Mouse (Mus musculus) cerebellum, adult 9-11 months (tissue): ENCODE measurements at regions not wholly inside any gene's neighbourhood (a gene's known extent, or its start where the extent isn't known, plus 50 kb on each side); places are given as distances from the start of the nearest gene placed in this dataset.
"Not testable (repeated sequence)": the region's sequence is repeated elsewhere in the genome, so short reads cannot be mapped to it uniquely, and the experiment has no call there.

Experiments
- DNase-seq: peaks from one replicate; pipeline ENCODE4 v3.0.0; 2022

DNA sequence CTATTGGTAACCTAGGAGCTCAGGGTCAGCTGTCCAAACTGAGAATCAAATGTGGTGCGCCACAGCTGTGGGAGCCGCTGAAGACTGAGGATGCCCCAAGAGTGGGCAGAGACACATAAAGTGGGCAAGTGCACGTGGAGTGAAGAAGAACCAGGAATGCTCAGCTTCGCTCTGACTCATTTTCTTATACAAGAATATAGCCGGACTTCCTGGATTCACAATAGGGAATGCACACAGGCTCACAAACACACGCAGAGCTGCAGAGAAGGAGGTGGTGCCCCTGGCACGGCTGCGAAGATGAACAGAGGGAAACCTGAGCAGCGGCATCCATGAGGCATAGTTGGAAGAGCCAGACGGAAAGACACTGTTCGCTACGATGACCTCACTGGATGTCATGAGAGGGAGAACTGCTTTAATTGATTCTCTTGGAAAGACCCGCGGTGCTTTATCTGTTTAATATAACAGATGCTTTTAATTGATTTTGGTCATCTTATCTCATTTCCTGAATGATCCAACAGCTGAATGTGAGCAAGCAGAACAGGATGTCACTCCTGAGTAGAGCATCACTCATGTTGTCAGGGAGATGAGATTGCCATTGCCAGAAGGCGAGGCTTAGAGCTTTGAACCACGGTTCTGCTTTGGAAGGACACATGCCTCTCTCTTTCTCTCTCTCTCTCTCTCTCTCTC, 143.3 kb downstream of the Enc1 start:
- no peak for DNase-seq

DNA sequence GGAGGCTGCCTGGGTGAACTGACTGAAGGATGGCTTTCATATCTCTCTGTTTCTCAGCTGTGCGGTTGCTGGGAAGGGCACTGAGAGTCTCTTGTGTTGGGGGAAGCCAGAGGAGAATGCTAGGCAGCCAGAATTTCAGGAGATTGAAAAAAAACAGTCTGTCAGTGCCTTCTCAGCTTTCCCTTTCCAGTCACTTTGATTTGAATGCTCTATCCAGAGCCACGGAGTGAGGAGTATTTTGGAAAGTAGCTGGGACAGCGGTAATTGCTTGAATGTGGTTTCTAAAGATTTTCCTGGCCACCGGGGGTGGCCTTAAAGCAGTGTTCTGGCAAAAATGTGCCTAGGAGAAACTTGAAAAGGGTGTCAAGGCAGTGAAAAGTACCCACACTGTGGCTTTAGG, 142.4 kb downstream of the Enc1 start:
- no peak for DNase-seq

DNA sequence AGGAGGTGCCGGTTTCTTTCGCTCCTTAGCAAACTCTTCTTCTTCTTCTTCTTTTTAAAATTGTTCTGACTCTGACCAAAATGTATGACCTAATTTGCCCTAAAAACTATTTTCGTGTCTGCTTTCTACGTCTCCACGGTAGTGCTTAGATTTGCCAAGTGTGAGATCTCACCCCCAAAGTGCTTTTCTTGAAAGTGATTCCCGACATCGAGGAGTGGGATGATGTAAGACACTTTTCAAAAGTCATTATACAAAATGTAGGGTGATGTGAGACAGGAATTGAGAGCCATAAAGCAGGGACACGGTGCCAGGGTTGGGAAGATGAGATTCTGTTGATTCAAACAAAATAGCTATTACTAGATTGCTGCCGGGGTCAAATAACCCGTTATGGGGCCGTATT, 139.5 kb downstream of the Enc1 start:
- no peak for DNase-seq

DNA sequence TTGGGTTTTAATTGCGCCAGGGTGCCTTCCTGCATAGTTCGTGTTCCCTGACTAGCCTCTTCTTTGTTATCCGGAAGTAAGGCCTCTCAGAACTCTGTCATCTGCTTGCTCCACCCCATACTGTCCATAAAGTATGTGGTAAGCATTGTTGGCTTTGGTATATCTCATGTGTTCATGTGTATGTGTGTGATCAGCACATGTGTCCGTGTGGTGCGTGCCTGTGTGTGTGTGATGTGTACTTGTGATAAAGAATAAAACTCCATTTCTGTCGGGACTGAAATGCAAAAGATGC, 135.3 kb downstream of the Enc1 start:
- DNase-seq: no peak

DNA sequence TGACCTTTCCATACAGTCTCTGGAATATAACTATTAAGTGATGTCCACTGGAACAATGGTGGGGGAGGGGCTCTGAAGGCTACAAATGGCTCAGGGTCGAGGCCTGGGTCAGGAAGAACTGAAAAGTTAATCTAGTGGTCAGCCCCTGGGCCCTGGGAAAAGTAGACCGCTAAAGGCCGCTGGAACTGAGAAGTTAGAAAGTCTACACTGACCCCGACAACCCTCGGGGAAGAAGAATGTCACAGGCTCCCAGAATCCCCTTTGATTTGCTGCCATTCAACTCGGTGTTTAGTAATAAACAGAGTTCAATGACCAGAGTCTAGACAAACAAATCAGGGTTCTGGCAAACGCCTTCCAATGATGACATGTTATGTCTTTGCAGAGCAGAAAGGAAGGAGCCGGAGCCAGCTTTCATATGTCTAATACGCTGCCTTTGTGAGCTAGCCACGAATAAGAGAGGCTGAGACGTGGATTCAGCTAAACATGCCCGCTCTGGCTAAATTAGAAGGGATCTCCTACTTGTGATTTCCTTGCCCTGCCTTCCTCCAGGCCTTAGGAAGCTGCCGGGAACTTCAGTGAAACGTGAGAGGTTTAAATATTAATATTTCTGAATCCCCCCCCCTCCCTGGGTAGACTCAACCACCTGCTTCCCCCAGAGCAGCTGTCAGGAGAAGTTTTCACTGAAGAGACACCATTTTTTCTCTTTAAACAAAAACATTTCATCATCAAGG, 134.8 kb downstream of the Enc1 start:
- no peak for DNase-seq

DNA sequence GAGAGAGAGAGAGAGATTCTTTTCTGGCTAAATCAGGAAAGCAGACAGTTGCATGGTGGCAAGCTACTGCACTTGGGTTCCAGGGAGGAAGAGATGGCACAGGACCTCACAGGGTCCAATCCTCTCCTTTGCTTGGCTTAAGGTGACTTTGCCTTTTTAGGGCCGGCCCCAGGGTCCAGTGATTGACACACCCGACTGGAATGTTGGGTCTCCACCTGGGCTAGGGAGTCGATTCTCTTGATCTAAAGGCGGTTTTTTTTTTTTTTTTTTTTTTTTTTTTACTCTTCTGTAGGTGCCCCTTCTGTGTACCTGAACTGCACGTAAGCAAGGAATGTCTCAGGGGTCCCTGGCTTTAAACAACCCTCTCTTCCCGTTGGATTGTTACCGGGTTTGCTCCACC, 131.4 kb downstream of the Enc1 start:
- DNase-seq: no peak

DNA sequence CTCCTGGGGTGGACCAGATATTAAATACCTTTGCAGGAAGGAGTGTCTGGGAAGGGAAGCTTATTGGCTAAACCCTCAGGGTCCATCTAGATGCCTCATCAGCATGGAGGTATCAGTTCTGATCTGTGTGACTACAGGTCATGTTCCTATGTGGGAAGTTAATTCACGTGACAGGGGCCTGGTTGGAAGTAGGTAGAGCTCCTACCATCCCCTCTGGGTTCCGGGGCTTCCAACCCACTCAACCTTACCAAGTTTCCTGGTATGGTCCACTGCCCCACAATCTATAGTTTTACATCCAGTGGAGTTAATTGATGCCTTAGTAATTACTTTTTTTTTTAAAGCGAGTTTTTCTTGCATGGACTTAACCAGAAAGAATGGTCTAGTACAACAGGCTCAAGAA, 130.3 kb downstream of the Enc1 start:
- no peak for DNase-seq

DNA sequence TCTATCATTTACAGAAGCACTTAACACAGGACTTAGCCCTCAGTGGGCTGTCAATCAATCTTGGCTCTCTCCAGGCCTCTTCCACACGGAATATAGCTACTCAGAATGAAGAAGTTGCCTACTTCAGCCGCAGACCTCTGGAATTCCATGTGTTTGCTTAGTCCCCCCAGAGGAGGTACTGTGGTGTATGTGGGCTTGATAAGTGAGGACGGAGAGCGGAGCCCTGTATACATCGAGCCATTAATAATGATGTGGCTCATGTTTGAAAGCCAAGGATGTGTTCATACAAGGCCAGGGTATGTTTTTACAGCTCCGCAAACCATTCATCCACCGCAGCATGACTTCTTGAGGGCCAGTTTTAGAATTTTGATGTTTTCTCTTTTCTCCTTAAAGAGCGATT, 125.8 kb downstream of the Enc1 start:
- no peak for DNase-seq

DNA sequence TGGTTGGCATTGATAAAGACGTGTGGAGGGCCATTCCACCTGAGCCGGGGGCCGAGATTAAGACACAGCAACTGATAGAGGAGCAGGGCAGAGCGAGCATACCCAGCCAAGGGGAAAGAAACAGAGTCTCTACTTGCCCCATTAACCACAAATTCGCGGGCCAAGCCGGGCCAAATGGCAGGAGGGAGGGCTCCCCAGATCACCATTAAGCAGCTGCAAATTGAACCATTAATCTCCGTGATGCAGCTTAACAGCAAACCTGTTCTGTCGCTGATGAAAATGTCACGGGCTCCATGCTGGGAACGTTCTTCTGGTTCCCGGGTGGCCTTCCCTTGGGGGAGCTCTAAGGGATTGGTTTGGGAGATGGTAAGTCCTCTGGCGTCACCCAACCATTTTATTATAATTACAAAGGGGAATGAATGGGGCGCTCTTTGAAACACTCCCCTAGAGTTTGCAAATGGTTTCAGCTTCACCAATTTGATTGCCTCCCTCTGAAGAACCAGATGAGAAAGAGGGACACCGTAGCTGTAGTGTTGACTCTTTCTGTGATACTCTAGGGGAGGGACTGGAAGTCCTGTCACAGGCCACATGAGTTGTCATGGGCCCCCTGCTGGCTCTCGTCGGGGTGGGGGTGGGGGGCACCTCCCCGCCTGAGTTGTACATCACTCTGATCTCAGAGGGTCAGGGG, 124.8 kb downstream of the Enc1 start:
- no peak for DNase-seq

DNA sequence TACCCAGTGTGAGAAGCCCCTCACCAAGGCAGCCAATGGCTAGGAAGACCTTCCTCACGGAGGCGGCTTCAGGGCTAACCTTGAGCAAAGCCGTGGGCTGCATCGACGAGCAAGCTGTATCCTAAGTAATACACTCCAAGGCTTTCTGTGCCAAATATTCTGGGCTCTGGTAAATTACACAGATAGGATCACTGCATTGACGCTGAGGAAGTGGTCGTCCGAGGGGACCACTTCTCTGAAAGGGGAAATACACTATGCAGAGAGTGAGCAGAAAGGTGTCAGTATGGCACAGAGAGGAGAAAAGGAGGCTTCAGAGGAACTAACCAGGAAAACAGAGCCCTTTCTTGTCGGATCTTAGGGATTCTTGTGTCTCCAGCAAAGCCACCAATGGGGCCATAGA, 124.1 kb downstream of the Enc1 start:
- DNase-seq: no peak

DNA sequence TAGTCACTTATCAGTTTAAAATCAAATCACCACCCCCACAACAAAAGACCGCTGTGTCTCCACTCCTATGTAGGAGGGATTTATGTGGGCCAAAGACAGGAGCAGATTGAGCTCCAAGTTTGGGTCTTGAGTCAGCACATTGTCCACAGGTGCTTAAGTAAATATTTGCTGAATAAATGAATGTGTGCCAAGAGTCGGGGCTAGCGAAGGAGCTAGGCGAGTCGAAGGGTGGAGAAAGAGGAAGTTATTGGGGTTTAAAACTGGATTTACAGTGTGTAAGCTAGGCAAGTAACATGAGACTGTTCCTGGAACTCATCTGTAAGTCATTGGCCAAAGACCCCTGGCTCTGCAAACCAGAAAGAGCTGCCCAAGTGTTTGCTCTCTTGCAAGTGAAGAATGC, 122.9 kb downstream of the Enc1 start:
- no peak for DNase-seq

DNA sequence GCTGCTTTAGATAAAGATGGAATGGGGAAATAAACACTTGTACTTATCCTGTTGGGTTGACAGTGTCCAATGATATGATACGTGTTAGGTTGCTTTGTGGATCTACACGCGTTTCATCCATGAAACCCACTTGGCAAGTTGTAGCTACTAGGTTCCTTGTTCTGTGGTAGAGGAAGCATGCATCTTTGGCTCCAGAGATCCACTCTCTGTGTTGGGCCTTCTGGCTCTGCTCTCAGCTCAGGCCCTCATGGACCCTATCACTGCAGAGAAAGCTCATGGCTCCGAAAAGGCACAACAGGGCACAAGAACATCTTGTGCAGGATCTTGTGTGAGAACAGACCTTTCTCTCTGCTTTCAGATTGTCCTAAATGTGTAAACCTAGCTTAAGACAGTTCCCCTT, 122.3 kb downstream of the Enc1 start:
- DNase-seq: no peak

DNA sequence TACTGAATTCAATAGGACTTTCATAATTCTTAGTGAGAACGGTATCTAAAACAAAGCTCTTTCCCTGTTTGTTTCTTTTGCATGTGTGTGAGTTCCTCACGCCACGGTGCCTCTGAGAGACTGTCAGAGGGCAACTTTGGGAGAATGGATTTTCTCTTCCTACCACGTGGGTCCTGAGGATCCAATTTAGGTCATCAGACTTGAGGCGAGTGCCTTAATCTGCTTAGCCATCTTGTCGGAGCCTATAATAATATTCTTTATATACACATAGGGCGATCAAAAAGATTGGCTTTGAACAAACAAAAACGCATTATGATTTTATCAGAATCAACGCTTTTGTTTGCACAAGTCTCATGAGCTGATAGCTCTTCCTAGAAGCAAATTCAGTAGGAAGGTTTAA, 119.6 kb downstream of the Enc1 start:
- DNase-seq: no peak

DNA sequence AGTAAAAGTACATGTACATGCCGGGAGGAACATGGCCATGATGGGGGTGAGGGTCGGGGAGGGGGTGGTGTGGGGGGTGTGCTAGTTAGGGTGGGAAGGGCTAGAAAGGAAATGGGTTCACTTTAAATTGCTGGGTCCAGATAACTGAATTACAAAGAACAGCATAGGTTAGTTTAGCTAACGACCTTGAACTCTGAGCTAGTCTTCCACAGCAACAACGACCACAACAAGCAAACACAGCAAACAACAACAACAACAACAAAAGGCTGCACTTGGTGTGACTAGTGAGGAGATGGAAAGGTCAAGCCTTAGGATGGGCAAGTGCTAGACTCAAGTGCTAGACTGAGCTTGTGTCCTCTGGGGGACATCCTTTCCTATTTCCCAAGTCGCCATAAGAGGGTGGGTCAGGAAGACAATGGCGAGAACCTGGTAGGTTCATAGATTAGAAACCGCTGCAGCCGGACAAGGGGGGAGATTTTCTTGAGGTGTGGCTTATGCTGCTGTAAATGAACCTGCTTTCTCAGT, 117.9 kb downstream of the Enc1 start:
- no peak for DNase-seq

DNA sequence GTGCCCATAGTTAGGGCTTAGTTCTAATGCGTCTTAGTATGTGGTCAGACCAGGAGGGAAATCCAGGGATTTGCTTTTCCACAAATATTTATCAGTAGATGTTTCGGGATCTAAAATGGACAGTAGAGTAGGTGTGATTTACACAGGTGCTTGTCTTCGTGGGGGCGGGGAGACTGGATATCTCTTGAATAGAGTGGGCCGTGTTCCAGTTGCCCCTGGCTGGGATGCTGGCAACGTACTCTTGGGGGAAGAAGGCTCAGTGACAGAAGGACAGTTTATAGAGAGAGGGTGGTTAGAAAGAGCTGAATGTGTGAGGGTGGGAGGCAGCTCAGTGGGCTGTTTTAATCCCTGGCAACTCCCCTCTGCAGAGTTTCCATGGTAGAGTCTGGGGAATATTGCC, 117.4 kb downstream of the Enc1 start:
- no peak for DNase-seq

DNA sequence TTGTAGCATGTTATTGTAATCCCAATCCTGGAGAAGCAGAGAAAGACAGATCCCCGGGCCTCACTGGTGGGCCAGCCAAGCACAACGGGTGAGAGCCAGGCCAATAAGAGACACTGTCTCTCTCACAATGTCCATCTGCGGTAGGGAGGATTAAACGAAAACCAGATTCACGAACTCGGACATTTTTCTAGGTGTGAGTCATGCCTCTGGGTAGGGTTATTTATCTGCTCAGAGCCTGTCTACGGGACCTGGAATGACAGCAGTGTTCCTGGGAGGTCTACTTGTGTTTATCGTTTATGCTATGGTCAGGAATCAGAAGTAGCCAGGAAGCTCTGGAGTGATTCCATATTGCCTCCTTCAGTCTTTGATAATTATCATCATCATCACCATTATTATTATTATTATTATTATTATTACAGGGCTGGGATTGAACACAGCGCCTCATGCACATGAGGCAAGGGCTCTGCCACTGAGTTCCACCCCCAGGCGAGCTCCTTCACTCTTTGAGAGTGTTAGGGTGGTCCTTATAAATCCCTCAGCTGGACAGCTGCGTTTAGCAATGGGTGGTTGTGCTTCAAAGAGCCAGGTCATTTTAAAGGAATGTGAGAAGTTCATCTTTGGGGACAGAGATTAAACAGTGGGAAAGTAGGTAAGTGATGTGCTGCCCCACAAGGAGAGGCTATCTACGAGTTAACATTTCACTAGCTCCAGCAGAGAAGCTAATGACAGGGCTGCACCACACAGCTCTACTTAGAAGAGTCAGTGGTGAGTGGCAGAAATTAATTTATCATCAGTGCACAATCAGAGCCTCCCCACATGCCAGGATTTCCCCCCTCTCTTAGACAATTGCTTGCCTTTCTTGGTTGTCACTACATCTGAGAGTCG, 116.3 kb downstream of the Enc1 start:
- no peak for DNase-seq

DNA sequence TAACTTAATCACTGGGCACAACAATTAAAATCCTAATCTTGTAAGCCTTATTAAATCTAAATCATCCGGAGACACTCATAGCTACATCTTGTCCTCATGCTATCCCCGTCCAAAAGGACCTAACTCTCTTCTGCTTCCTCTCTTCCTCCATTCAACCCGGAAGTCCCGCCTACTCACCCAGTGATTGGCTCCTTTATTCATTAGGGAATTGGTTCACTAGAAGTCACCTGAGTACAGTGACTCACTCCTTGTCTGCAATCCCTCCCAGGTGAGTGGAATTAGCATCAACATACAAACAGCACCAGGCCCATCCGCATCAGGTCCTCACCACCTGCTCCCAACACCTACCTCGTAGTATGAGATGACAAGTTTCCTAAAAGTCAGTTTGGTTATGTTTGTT, 114.5 kb downstream of the Enc1 start:
- not testable (repeated sequence) for DNase-seq

DNA sequence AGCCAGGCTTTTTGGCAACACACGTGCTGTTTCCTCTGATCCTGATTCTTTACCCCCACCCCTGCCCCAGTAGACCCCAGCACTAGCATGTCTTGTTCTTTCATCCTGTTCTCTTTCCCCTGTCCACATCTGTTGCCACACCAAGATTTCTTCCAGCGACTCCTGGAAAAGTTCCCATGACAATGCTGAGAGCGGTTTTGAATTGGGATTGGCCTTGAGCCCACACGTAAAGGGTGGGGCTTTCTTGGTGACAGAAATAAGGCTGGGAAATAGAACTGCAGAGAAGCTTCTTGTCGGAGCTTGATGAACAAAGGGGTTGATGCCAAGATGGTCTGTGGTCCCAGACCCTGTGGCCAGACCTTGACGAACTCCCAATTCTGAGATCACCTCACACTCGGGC, 106.8 kb downstream of the Enc1 start:
- DNase-seq: no peak

DNA sequence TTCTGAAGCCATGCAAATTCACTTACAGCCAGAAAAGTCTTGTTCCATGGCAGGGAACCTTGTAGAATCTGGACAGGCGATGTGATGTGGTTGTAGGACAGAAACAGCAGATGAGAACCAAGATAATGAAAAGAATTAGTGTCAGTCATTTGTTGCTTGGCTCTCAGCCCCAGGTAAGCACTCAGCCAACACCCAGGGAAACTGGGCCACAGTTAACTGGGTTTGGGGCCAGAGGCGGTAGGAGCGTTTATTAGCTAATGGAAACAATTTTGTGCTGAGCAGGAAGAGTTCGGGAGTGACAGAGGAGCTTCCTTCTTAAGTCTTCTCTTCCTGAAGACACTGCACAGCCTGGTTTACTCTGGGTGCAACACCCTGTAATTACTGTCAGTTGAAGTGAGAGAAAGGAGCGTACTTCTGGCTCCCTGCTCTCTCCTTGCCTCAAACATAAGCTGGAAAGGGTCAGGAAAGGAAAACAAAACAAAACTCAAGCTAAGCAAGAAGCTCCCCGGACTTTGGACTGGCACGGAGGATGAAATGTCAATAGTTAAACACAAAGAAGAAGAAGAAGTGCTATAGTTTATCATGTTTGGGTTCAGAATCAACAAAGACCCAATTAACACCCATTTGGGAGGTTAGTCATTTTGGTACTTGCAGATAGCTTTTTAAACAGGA, 100.4 kb downstream of the Enc1 start:
- no peak for DNase-seq

DNA sequence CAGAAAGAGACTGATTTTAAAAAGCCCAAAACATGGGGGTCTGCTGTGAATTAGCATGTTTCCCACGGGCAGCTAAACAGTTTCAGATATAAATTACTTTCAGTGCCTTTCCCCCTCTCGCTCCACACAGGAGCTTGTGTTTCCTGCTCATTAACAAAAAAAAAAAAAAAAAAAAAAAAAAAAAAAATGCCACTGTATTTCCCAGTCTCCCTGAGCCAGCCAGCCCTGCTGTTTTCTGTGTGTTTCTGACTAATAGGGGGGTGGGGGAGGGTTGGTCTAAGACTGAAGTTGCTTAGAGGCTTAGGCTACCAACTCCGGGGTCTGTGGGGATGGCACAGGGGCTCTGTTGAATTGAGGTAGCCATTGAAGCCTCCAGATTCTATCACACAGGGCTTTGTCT, 97.0 kb downstream of the Enc1 start:
- DNase-seq: no peak

DNA sequence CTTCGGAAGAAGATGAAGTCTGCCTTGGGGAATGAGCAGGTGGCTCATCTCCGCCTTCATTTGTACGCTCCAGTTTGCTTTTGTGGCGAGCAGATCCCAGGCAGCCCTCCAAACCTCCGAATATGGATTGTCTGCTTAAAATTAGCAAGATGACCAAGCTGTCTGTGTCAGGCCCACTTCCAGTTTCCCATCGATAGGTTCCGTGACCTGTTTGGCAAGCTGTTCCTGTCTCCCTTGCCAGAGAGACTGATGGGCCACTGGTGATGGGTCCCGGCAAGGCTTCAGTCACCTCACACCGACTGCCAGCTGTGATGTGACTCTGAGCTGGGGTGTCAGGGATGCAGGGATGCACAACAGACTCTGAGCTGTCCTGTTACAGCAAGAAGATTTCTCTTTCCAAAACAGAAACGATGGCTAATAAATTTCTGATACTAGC, 96.4 kb downstream of the Enc1 start:
- peak; percentile 89 for DNase-seq

DNA sequence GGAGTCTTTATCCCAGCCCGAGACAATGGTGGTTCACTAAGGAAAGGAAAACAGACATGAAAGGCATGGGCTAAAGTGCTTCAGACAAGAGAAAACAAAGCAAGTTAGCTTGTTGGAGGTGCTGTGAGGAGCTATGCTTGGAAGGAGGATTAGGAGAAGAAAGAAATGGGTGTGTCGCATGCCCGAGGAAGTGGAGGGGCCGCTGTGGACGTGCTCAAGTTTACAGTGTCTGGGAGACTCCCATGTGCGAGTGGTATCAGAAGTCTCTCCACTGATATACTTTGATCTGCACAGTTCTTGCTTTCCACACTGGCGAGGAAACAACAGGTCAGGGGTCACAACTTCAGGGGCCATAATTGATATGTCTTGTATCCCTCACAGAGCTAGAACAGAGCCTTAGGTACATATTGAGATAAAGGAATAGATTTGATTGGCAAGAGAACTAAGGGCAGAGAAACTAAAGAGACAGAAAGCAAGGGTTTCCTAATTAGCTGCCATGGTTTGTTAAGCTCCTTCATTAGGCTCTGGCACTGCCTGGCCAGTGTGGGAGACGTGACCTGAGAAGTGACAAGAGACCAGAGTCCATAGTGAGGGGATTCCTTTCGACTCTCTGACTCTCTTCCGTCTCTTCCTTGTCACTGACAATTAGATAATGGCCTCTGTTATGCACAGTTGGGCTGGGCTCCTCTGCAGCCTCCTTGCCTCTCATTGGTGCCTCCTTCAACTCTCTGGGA, 93.1 kb downstream of the Enc1 start:
- DNase-seq: no peak
